Comparison of ENCODE assay signal across 11 mouse cellular contexts in genomic region chr5:99753368-99753767, GRCm38 (mm10). TPM values are rescaled to one million over a fixed set of nuclear protein-coding genes. Genes with fewer than 3 reads are reported as not detected.
DNase-seq lines count a peak whose midpoint lies in the region; TF ChIP-seq lines count a peak whose summit lies in the region.
"Had no signal": no experiment of that assay in that cellular context is flagged by ENCODE, and none has a peak within 500 bp of the region (broad histone marks: within the 10 kb centered on the region; RNA-seq: fewer than 3 reads in every experiment).

No protein-coding gene starts in this region.

- DNase-seq in left cerebral cortex, adult 11 months (ENCODE audit: low spot score), result peak; percentile 43
- no peak for DNase-seq in left cerebral cortex, postnatal 4 days
- DNase-seq in frontal cortex, postnatal 14 days (ENCODE audit: low spot score in 2 of 2), result peak; percentile 23 to 47
- peak; percentile 38 to 55 for DNase-seq in left cerebral cortex, adult 2 months (ENCODE audit: extremely low spot score in 1 of 2, low spot score in 2 of 2)
- DNase-seq in right cerebral cortex, postnatal 25 days, result peak; percentile 38
- no peak for DNase-seq in lung, postnatal 25 days (ENCODE audit: low spot score)
- no peak for DNase-seq in heart, adult 9 months (ENCODE audit: low spot score in 2 of 2)
- DNase-seq: gastrocnemius, adult 2 months; heart, postnatal 14 days; kidney, postnatal 25 days had no signal

- TF ChIP-seq CTCF in left cerebral cortex, adult 2 months (IDR thresholded peaks at IDR 0.05), result no peak

- peak overlapping the region; percentile 38 for H3K4me3 ChIP-seq in left cerebral cortex, adult 2 months
- H3K4me3 ChIP-seq: gastrocnemius, adult 2 months had no signal

- intact Hi-C loops in left cerebral cortex, postnatal 4 days (cut with DNase I), result no loop called here
- intact Hi-C loops in left cerebral cortex, adult 2 months (cut with DNase I), result loop anchor here (10.0 kb wide), 1 partner anchor 131 kb away; no protein-coding TSS in a partner anchor

- peak overlapping the region; percentile 62 for H3K27ac ChIP-seq in left cerebral cortex, adult 2 months
- H3K27ac ChIP-seq: gastrocnemius, adult 2 months; liver, embryonic 14.5 days had no signal

RNA-seq across cellular contexts. Expression of gene Rasgef1b, which starts 24.5 kb away (rescaled TPM):
- 10 to 100 TPM; 43.0 to 47.7 TPM for total RNA-seq in left cerebral cortex, postnatal 4 days (2021)
- 10 to 100 TPM; 65.7 to 88.8 TPM for total RNA-seq in left cerebral cortex, adult 2 months (2021)

Comparison
In these comparisons a context has a peak if more than half of its experiments do, and no peak if none do; other contexts are left out.
1. DNase-seq: peak in left cerebral cortex, adult 11 months (single experiment), frontal cortex, postnatal 14 days (2 of 2), left cerebral cortex, adult 2 months (2 of 2) and right cerebral cortex, postnatal 25 days (single experiment); none in left cerebral cortex, postnatal 4 days (single experiment), lung, postnatal 25 days (single experiment) and heart, adult 9 months (0 of 2).